Mouse (Mus musculus) hindbrain, postnatal 0 days (tissue): ENCODE results near the gene Fam81a. TPM values are rescaled to one million over a fixed set of nuclear protein-coding genes. Genes with fewer than 3 reads are reported as not detected.

Experiments used
- ATAC-seq: fragments of 200-750 bp; cut with Nextera tagmentation; 2 replicates; pipeline ENCODE4 v1.8.0; 2017; ENCODE audit warnings: mild to moderate bottlenecking, moderate TSS enrichment, moderate library complexity
- DNase-seq: peaks from one replicate; pipeline ENCODE4 v3.0.0-alpha.2; 2015; ENCODE audit warnings: low spot score
- H3K27ac ChIP-seq: fragments of 300-500 bp; sonication (generic); 2 replicates; pipeline ENCODE4 v1.5.1; 2014; ENCODE audit warnings: mild to moderate bottlenecking
- H3K27me3 ChIP-seq: fragments of 300-500 bp; sonication (generic); 2 replicates; pipeline ENCODE4 v1.6.1; 2014; ENCODE audit warnings: low read length, mixed read lengths; ENCODE audit not compliant: insufficient read depth
- H3K36me3 ChIP-seq: fragments of 300-500 bp; sonication (generic); 2 replicates; pipeline ENCODE4 v1.6.1; 2014; ENCODE audit warnings: low read length, mixed read lengths; ENCODE audit not compliant: insufficient read depth
- H3K4me1 ChIP-seq: fragments of 300-500 bp; sonication (generic); 2 replicates; pipeline ENCODE4 v1.6.1; 2014; ENCODE audit warnings: antibody characterized with exemption, low read length, mixed read lengths; ENCODE audit not compliant: insufficient read depth
- H3K4me2 ChIP-seq: fragments of 300-500 bp; sonication (generic); 2 replicates; pipeline ENCODE4 v1.6.1; 2014; ENCODE audit warnings: low read depth, mild to moderate bottlenecking, low read length, moderate library complexity, mixed read lengths
- H3K4me3 ChIP-seq: fragments of 300-500 bp; sonication (generic); 2 replicates; pipeline ENCODE4 v1.5.1; 2014; ENCODE audit warnings: low read length
- H3K9ac ChIP-seq: fragments of 300-500 bp; sonication (generic); replicated peaks from 2 replicates; pipeline ENCODE4 v1.6.1; 2014; ENCODE audit warnings: mild to moderate bottlenecking, low read length, moderate library complexity, mixed read lengths
- H3K9me3 ChIP-seq: fragments of 300-500 bp; sonication (generic); 2 replicates; pipeline ENCODE4 v1.6.1; 2016; ENCODE audit warnings: low read length, mixed read lengths
- CTCF ChIP-seq: IDR thresholded peaks from 2 replicates; pipeline ENCODE4 v1.5.1; 2016; ENCODE audit warnings: antibody characterized with exemption, control low read depth, low read depth
- WGBS: fragments of 180-500 bp; shearing (Covaris S2); extraction: QIAGEN DNeasy Blood & Tissue Kit; methylation state at CpG from one replicate; pipeline ENCODE4 v1.1.7; 2014; 5-methylcytosine and 5-hydroxymethylcytosine counted together
- polyA plus RNA-seq: library from polyadenylated mRNA; unstranded; fragments of >200 nt; fragmentation: Nextera tagmentation; extraction: Ambion mirVana; gene quantifications from 2 replicates; pipeline ENCODE4 v1.2.1, GENCODE M21; 2015
- total RNA-seq: library from RNA; depleted of rRNA; stranded (reverse); fragments of >200 nt; gene quantifications from 2 replicates; pipeline ENCODE4 v1.2.3, GENCODE M21; 2014; rRNA removed

The Fam81a gene
- total and polyA plus RNA-seq, 2 experiments from 2014 or later, result 14.4 to 16.3 TPM

DNA sequence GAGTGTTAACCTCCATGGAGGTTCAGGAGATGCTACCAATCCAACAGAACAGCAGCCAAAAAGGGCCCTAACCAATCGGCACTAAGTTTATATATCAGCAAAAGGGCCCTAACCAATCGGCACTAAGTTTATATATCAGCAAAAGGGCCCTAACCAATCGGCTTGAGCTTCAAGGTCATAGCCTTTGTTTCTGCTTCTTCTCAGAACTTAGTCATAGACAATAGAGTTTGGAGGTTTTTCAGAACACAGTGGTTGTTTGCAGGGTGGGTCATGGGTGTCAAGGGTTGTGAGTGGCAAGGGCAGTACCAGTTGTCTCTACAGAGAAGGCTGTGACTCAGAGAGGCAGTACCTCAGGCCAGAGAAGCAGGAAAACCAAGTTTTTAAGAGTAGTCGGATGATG is 100.2 kb downstream of the Fam81a start:
- H3K4me3 ChIP-seq, result no peak overlapping the region
- no peak for ATAC-seq
- no peak overlapping the region for H3K9ac ChIP-seq
- H3K4me2 ChIP-seq, result no peak overlapping the region
- H3K4me1 ChIP-seq, result no peaks in the 10 kb centered on the region
- H3K36me3 ChIP-seq, result no peaks in the 10 kb centered on the region
- no peaks in the 10 kb centered on the region for H3K27me3 ChIP-seq
- 91% methylated on average over 4 of the region's 4 CpGs for WGBS
- TF ChIP-seq CTCF, result no peak
- no peak for DNase-seq
- no peak overlapping the region for H3K27ac ChIP-seq
- H3K9me3 ChIP-seq, result no peaks in the 10 kb centered on the region

DNA sequence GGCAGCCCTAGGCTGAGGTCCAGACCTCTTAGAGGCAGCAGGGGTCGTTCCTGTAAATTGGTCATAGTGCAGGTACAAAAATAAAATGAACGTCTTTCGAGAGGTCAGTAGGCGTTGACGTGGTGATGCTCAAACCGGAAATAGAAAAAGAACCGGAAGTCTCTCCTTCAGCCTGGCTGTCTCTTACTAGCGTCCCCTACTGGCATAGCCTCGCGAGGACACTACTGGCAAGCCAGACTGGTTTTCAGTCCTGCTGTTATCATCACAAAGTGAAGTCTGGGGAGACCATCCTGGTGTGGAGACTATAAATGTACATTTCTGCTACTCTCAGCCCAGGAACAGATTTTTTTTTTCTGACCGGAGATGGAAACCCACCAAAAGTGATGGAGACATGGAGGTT is 101.8 kb downstream of the Fam81a start:
- no peak for TF ChIP-seq CTCF
- Histone ChIP-seq H3K36me3 (no peaks in the 10 kb centered on the region), H3K4me2 (no peak overlapping the region), H3K27me3 (no peaks in the 10 kb centered on the region), H3K4me3 (no peak overlapping the region), H3K4me1 (no peaks in the 10 kb centered on the region), H3K27ac (no peak overlapping the region), H3K9me3 (no peaks in the 10 kb centered on the region), H3K9ac (no peak overlapping the region)
- ATAC-seq, result no peak
- WGBS, result 82% methylated on average over 11 of the region's 11 CpGs
- no peak for DNase-seq

DNA sequence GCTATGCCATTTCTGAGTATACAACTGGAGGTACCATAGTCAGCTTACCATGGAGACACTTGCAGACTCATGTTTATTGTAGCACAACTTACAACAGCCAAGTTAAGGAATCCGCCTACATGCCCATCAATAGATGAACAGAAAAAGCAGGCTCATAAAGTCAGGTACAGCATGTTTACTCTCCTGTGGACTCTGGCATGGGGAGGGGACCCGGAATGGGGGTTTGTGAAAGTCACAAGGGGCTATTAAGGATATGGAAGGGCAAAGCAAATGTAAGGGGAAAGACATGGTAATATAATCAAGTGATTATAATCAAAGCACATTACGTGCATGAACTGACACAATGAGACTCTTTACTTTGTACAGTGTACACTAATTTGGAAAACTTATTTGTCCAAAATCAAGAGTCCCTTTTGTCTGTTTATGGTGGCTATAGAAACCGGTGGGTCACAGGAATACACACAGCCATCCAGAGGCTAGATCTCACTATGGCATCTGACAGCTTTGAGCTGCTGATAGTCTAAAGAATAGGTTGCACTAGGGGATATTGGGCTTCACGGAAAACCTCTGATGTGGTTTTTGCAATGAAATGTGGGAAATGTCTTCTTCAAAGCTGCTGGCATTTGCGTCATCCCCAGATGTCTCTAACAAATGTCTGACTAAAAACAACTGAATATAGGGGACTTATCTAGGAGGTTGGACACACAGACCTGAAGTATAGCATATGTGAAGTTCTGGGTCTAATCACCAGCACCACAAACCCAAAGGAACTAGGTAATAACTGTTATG is 102.6 kb downstream of the Fam81a start:
- WGBS, result 89% methylated on average over 6 of the region's 6 CpGs
- H3K9me3 ChIP-seq, result no peaks in the 10 kb centered on the region
- H3K27me3 ChIP-seq, result no peaks in the 10 kb centered on the region
- no peak for ATAC-seq
- no peak overlapping the region for H3K27ac ChIP-seq
- no peaks in the 10 kb centered on the region for H3K4me1 ChIP-seq
- no peaks in the 10 kb centered on the region for H3K36me3 ChIP-seq
- no peak overlapping the region for H3K4me2 ChIP-seq
- DNase-seq, result no peak
- no peak overlapping the region for H3K9ac ChIP-seq
- no peak overlapping the region for H3K4me3 ChIP-seq
- no peak for TF ChIP-seq CTCF

Other genes starting within 250 kb of the Fam81a start
- 33.2 and 43.0 TPM in 2 replicates for gene Bnip2, start 153.1 kb downstream of the Fam81a start, total RNA-seq
- 44.3 and 48.5 TPM in 2 replicates for gene Bnip2, start 153.1 kb downstream of the Fam81a start, polyA plus RNA-seq
- 81.5 and 84.2 TPM in 2 replicates for gene Gtf2a2, start 130.0 kb downstream of the Fam81a start, total RNA-seq
- gene Gtf2a2, start 130.0 kb downstream of the Fam81a start, polyA plus RNA-seq, result 239 TPM in 2 replicates
- gene Gcnt3, start 104.5 kb downstream of the Fam81a start, total RNA-seq, result not detected in 2 replicates
- 0.03 TPM in 1 of 2 replicates, not detected in the other for gene Gcnt3, start 104.5 kb downstream of the Fam81a start, polyA plus RNA-seq
- 5.7 and 8.9 TPM in 2 replicates for gene Myo1e, start 64.8 kb upstream of the Fam81a start, total RNA-seq
- 5.4 and 6.5 TPM in 2 replicates for gene Myo1e, start 64.8 kb upstream of the Fam81a start, polyA plus RNA-seq